Mouse (Mus musculus) kidney, adult 9 months (tissue): Measurements from ENCODE around the gene Ccser1.
"Not testable (repeated sequence)": the region's sequence is repeated elsewhere in the genome, so short reads cannot be mapped to it uniquely, and the experiment has no call there.

Experiments
- DNase-seq: peaks from one replicate; pipeline ENCODE4 v3.0.0; 2022

Gene Ccser1

GRCm38 (mm10) chr6:61230058-61230718 is 50.1 kb downstream of the Ccser1 start:
- no peak for DNase-seq

GRCm38 (mm10) chr6:61233060-61233459 is 52.9 kb downstream of the Ccser1 start:
- DNase-seq = no peak

- no peak for DNase-seq
Measured at GRCm38 (mm10) chr6:61233548-61234187, 53.5 kb downstream of the Ccser1 start.

- DNase-seq = no peak
Measured at GRCm38 (mm10) chr6:61240618-61241017, 60.5 kb downstream of the Ccser1 start.

GRCm38 (mm10) chr6:61242556-61242955 is 62.4 kb downstream of the Ccser1 start:
- DNase-seq = no peak

- DNase-seq = no peak
Measured at GRCm38 (mm10) chr6:61246523-61246922, 66.4 kb downstream of the Ccser1 start.

GRCm38 (mm10) chr6:61247842-61248472 is 67.8 kb downstream of the Ccser1 start:
- no peak for DNase-seq

GRCm38 (mm10) chr6:61248700-61249099 is 68.6 kb downstream of the Ccser1 start:
- DNase-seq = no peak

- no peak for DNase-seq
Measured at GRCm38 (mm10) chr6:61251232-61251631, 71.1 kb downstream of the Ccser1 start.

- no peak for DNase-seq
Measured at GRCm38 (mm10) chr6:61252912-61253311, 72.8 kb downstream of the Ccser1 start.

GRCm38 (mm10) chr6:61255874-61256273 is 75.8 kb downstream of the Ccser1 start:
- DNase-seq = not testable (repeated sequence)

- DNase-seq = no peak
Measured at GRCm38 (mm10) chr6:61258847-61259634, 78.9 kb downstream of the Ccser1 start.

- no peak for DNase-seq
Measured at GRCm38 (mm10) chr6:61261381-61261780, 81.3 kb downstream of the Ccser1 start.

GRCm38 (mm10) chr6:61262448-61262847 is 82.3 kb downstream of the Ccser1 start:
- no peak for DNase-seq

- no peak for DNase-seq
Measured at GRCm38 (mm10) chr6:61263291-61263690, 83.2 kb downstream of the Ccser1 start.

- DNase-seq = no peak
Measured at GRCm38 (mm10) chr6:61271033-61271432, 90.9 kb downstream of the Ccser1 start.

GRCm38 (mm10) chr6:61273430-61273829 is 93.3 kb downstream of the Ccser1 start:
- no peak for DNase-seq

GRCm38 (mm10) chr6:61279506-61279905 is 99.4 kb downstream of the Ccser1 start:
- DNase-seq = no peak

- DNase-seq = no peak
Measured at GRCm38 (mm10) chr6:61292927-61293326, 112.8 kb downstream of the Ccser1 start.

- no peak for DNase-seq
Measured at GRCm38 (mm10) chr6:61295535-61295934, 115.4 kb downstream of the Ccser1 start.

GRCm38 (mm10) chr6:61296188-61297037 is 116.3 kb downstream of the Ccser1 start:
- DNase-seq = no peak

- no peak for DNase-seq
Measured at GRCm38 (mm10) chr6:61300441-61300840, 120.3 kb downstream of the Ccser1 start.
